Mouse (Mus musculus): ENCODE data around the gene Tspan10. TPM values are rescaled to one million over a fixed set of nuclear protein-coding genes. Genes with fewer than 3 reads are reported as not detected.

The Tspan10 gene
- total RNA-seq, 1 experiment from 2014 or later: not detected

DNA sequence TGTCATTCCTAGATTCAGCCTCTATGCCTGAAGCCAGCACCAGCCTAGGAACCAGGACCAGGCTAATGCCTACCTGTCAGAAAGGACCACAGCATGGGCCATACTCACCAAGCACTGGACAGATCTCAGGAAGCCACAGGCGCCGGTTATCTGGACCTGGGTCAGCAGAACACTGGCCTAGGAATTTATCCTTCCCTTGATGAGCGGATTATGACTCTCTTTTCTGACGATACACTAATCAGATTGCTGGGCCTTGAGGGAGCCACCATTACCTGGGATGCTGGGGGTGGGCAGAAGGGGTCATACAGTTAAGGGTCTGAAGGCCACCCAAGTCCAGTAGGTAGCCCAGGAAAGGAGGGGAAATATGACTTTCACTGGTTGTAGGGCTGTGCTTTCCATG lies 10.9 kb downstream of the Tspan10 start, which contains the start of gene Pde6g:
TSS of gene Pde6g (minus strand) at position 195 of the 400 bp plus-strand sequence.
- no peak for ATAC-seq (replicated peaks; ENCODE audit: low read depth, poor library complexity, severe bottlenecking)

GRCm38 (mm10) chr11:120454965-120455364 lies 12.5 kb downstream of the Tspan10 start:
- ATAC-seq (replicated peaks; ENCODE audit: low read depth, poor library complexity, severe bottlenecking): no peak

DNA sequence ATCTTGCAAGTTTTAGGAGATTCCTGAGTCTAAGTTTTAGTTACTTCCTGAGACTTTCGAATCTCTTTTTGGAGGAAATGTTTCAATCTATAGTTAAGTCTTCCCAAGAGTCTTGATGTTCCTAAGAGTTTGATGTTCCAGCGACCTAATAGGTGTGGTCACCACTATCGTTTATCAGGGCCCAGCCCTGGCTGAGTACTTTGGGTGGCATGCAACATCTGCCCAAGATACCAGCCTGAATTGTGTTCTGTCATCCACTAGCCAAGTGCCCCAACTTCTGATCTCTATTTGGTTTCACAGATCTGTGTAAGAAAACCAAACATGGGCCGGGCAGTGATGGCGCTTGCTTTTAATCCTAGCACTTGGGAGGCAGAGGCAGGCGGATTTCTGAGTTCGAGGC lies 13.0 kb downstream of the Tspan10 start:
- ATAC-seq (replicated peaks; ENCODE audit: low read depth, poor library complexity, severe bottlenecking): no peak

DNA sequence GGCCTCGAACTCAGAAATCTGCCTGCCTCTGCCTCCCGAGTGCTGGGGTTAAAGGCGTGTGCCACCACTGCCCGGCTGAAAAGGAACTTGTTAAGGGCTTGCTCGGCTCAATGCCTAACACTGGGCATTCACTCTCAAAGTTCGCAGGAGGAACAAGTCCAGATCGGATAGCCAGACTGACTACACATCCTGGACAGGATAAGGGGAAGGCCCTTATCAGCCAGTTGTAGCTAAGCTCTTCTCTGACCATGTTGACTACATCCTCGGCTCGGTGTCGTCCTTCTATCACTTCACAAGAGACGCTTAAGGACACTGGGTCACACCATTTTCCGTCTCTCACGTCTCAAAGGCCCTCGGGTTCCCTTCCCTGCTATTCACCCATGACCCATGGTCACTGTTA lies 14.9 kb downstream of the Tspan10 start:
- ATAC-seq (replicated peaks; ENCODE audit: low read depth, poor library complexity, severe bottlenecking): peak; percentile 29; the same call in 1 of the 2 replicates

GRCm38 (mm10) chr11:120457772-120458751 lies 15.6 kb downstream of the Tspan10 start, which contains the start of the genes Oxld1 and Ccdc137:
Gene Oxld1, minus strand, starts transcription at chr11:120458068.
Gene Ccdc137, plus strand, starts transcription at chr11:120458115.
- peak; percentile 90 for ATAC-seq (replicated peaks; ENCODE audit: low read depth, poor library complexity, severe bottlenecking)

- ATAC-seq (replicated peaks; ENCODE audit: low read depth, poor library complexity, severe bottlenecking): no peak
Measured at GRCm38 (mm10) chr11:120458847-120459597, 16.6 kb downstream of the Tspan10 start.

- ATAC-seq (replicated peaks; ENCODE audit: low read depth, poor library complexity, severe bottlenecking): no peak
Measured at GRCm38 (mm10) chr11:120463536-120463935, 21.1 kb downstream of the Tspan10 start.

- ATAC-seq (replicated peaks; ENCODE audit: low read depth, poor library complexity, severe bottlenecking): no peak
Measured at GRCm38 (mm10) chr11:120464365-120464764, 21.9 kb downstream of the Tspan10 start.

DNA sequence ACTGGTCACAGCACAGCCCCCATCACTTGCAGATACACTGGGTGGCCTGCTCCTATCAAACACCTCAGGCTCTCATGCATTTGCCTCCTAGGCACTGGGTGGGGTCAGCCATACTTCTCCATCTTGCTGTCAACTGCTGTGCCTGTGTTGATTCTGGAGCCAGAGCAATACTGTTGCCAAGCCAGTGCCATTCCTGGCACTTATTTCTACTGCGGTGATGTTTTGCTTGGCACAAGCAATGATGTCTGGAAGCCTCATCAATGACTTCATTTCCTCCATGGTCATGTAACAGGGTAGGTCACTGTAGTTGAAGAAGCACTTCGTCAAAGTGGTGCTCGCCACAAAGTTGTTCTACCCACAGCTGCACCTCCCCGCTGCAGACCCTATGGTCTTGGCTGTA lies 23.1 kb downstream of the Tspan10 start:
- no peak for ATAC-seq (replicated peaks; ENCODE audit: low read depth, poor library complexity, severe bottlenecking)

- ATAC-seq (replicated peaks; ENCODE audit: low read depth, poor library complexity, severe bottlenecking): peak; percentile 98
Measured at GRCm38 (mm10) chr11:120467051-120467735, 24.7 kb downstream of the Tspan10 start, which contains the start of gene Arl16. Gene Arl16, minus strand, starts transcription at chr11:120467607.

GRCm38 (mm10) chr11:120467736-120468092 lies 25.3 kb downstream of the Tspan10 start:
- ATAC-seq (replicated peaks; ENCODE audit: low read depth, poor library complexity, severe bottlenecking): no peak

DNA sequence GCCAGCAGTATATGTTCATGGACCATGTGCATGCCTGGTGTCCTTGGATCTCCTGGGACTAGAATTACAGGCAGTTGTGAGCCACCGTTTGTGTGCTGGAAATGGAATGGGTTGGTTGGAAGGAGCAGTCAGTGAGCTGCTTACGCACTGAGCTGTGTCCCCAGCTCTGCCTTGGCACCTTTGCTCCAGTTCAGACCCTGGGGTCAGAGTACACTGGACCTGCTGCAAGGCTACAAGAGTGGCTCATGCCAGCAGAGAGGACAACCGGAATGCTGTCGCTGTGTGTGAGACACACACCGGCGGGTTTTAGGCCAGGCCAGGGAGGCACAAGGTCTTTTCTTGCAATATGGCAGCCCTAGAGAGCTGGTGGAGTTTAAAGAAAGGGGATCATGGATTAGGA lies 29.6 kb downstream of the Tspan10 start:
- no peak for ATAC-seq (replicated peaks; ENCODE audit: low read depth, poor library complexity, severe bottlenecking)

DNA sequence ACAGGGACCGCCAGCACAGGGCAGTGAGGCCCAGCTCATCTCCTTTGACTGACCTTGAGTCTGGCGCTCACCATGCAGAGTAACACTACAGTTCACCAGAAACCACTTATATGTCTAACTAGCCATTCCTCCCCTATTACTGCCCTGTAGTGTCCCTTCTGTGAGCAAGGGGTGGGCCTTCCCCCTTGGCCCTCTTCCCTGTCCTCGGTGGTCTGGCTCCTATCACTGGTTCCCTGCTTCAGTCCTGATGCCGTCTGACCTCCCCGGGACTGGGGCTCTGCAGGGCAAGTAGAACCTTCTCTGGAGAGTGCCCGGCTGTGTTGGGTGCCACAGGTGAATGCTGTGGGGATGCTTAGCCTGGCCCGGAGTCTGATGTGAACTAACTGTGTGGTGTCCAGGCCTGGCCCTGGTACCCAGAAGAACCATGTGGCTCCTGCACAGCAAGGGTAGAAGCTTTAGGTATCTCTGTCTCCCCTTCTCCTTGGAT lies 41.0 kb downstream of the Tspan10 start:
- no peak for ATAC-seq (replicated peaks; ENCODE audit: low read depth, poor library complexity, severe bottlenecking)

GRCm38 (mm10) chr11:120484265-120484981 lies 42.0 kb downstream of the Tspan10 start, which contains the start of gene Mrpl12:
Gene Mrpl12, plus strand, starts transcription at chr11:120484613.
- ATAC-seq (replicated peaks; ENCODE audit: low read depth, poor library complexity, severe bottlenecking): peak; percentile 85

GRCm38 (mm10) chr11:120485251-120485650 lies 42.8 kb downstream of the Tspan10 start:
- ATAC-seq (replicated peaks; ENCODE audit: low read depth, poor library complexity, severe bottlenecking): no peak

GRCm38 (mm10) chr11:120488516-120488915 lies 46.1 kb downstream of the Tspan10 start:
- no peak for ATAC-seq (replicated peaks; ENCODE audit: low read depth, poor library complexity, severe bottlenecking)

- peak; percentile 55 for ATAC-seq (replicated peaks; ENCODE audit: low read depth, poor library complexity, severe bottlenecking)
Measured at GRCm38 (mm10) chr11:120489054-120489761, 46.8 kb downstream of the Tspan10 start.

DNA sequence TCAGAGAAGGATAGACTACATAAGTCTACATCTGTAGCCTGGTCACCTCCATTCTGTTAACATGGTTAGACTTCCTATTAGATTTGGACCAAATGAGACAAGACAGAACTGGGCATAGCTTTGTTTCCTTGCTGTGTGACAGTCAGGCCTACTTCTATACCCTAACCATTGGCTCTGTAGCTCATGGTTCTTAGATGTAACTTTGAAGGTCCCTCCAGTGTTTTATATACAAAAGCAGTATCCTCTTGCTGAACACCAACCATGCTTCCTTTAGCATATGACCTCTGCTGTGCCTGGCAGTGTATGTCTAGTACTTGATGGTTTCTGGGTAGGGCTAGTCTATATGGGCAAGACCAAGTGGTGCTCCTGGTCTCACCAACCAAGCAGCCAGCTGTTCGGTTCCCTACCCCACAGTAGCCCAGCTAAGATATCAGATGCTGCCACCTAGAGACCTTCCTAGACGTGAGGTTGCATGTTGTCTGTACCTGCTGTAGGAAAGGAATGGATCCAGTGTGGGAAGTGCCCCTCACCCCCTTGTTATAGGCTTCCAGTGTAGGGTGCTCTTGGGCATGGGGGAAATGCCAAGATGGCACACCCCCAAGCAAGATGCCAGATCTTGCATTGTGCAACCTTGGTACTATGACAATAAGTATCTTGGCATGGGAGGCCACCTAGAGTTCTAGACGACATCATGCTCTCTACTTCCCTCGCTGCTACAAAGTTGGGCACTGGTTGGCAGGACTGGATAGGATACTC lies 48.0 kb downstream of the Tspan10 start:
- no peak for ATAC-seq (replicated peaks; ENCODE audit: low read depth, poor library complexity, severe bottlenecking)
